Mouse (Mus musculus) neural tube, embryonic 11.5 days (tissue): ENCODE data around the gene Col23a1. TPM values are rescaled to one million over a fixed set of nuclear protein-coding genes. Genes with fewer than 3 reads are reported as not detected.

Source experiments
- ATAC-seq: fragments of 200-750 bp; cut with Nextera tagmentation; 2 replicates; pipeline ENCODE4 v1.8.0; 2017; ENCODE audit warnings: moderate number of reproducible peaks, mild to moderate bottlenecking, moderate TSS enrichment, moderate library complexity; ENCODE audit not compliant: insufficient read depth, low FRiP score, low TSS enrichment
- DNase-seq: peaks from one replicate; pipeline ENCODE4 v3.0.0-alpha.2; 2015; ENCODE audit warnings: low spot score
- H3K27ac ChIP-seq: fragments of 300-500 bp; sonication (generic); 2 replicates; pipeline ENCODE4 v1.5.1; 2014; ENCODE audit warnings: low read depth, mild to moderate bottlenecking, low read length
- H3K27me3 ChIP-seq: fragments of 300-500 bp; sonication (generic); 2 replicates; pipeline ENCODE4 v1.6.1; 2014; ENCODE audit warnings: mild to moderate bottlenecking, low read length, mixed read lengths; ENCODE audit not compliant: control insufficient read depth, insufficient read depth
- H3K36me3 ChIP-seq: fragments of 300-500 bp; sonication (generic); 2 replicates; pipeline ENCODE4 v1.6.1; 2014; ENCODE audit warnings: mild to moderate bottlenecking, low read length, moderate library complexity, mixed read lengths; ENCODE audit not compliant: control insufficient read depth, insufficient read depth
- H3K4me1 ChIP-seq: fragments of 300-500 bp; sonication (generic); 2 replicates; pipeline ENCODE4 v1.6.1; 2014; ENCODE audit warnings: low read length, mixed read lengths; ENCODE audit not compliant: control insufficient read depth, insufficient read depth
- H3K4me2 ChIP-seq: fragments of 300-500 bp; sonication (generic); 2 replicates; pipeline ENCODE4 v1.6.1; 2014; ENCODE audit warnings: low read depth, mild to moderate bottlenecking, moderate library complexity
- H3K4me3 ChIP-seq: fragments of 300-500 bp; sonication (generic); 2 replicates; pipeline ENCODE4 v1.5.1; 2014; ENCODE audit warnings: low read depth, low read length
- H3K9ac ChIP-seq: fragments of 300-500 bp; sonication (generic); 2 replicates; pipeline ENCODE4 v1.6.1; 2014; ENCODE audit warnings: mild to moderate bottlenecking, low read length
- H3K9me3 ChIP-seq: fragments of 300-500 bp; sonication (generic); 2 replicates; pipeline ENCODE4 v1.6.1; 2016; ENCODE audit warnings: low read length; ENCODE audit not compliant: control insufficient read depth
- WGBS: fragments of 180-500 bp; shearing (Covaris S2); extraction: QIAGEN DNeasy Blood & Tissue Kit; methylation state at CpG from one replicate; pipeline ENCODE4 v1.1.7; 2014; 5-methylcytosine and 5-hydroxymethylcytosine counted together
- polyA plus RNA-seq: library from polyadenylated mRNA; unstranded; fragments of >200 nt; fragmentation: Nextera tagmentation; extraction: Ambion mirVana; gene quantifications from 2 replicates; pipeline ENCODE4 v1.2.1, GENCODE M21; 2014

Gene Col23a1
- polyA plus RNA-seq, 1 experiment from 2014 or later: 10.9 TPM

DNA sequence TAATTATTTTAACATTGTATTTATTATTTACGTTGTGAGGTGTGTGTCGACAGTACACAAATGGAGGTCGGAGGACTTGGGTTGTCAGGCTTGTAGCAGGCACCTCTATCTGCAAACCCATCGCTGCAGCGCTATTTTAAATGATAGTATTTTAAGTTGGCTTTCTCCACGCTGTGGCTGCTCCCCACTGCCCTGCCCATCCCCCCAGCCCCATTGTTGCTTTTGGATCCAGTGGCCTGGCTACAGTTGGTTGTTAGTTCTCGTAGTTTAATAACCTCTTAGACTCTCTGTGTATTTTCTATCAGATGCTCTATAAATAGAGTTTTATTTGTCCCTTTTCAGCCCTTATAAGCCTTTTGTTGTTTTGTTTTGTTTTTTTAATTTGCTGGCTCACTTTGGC, 48.7 kb downstream of the Col23a1 start:
- H3K4me1 ChIP-seq: no peaks in the 10 kb centered on the region
- no peaks in the 10 kb centered on the region for H3K36me3 ChIP-seq
- H3K27me3 ChIP-seq: no peaks in the 10 kb centered on the region
- H3K9me3 ChIP-seq: no peaks in the 10 kb centered on the region
- 80% methylated on average over 7 of the region's 7 CpGs for WGBS
- H3K27ac ChIP-seq: no peak overlapping the region
- no peak overlapping the region for H3K4me3 ChIP-seq
- no peak overlapping the region for H3K4me2 ChIP-seq
- no peak overlapping the region for H3K9ac ChIP-seq
- DNase-seq (no peak), ATAC-seq (no peak)

DNA sequence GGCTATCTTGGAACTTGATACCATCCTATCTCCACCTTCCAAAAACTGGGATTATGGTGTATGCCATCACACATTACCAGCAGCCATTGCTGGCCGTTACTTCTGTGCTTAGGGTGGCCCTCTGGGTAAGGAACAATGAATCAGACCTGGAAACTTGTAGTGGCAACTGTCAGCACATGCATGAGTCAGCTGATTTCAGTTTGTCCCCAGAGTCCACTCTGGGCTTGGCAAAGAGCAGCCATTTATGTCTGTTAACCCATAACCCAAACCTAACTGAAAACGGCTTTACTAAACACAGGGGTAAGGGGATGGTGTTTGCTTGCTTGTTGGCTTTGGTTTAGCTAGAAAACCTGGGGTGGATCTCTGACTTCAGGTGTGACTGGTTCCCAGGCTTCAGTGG, 51.4 kb downstream of the Col23a1 start:
- Histone ChIP-seq H3K4me1 (no peaks in the 10 kb centered on the region), H3K9ac (no peak overlapping the region), H3K4me3 (no peak overlapping the region), H3K27ac (no peak overlapping the region), H3K27me3 (no peaks in the 10 kb centered on the region), H3K4me2 (no peak overlapping the region), H3K9me3 (no peaks in the 10 kb centered on the region), H3K36me3 (no peaks in the 10 kb centered on the region)
- no peak for DNase-seq
- no peak for ATAC-seq
- WGBS: 66% methylated on average over 2 of the region's 2 CpGs

DNA sequence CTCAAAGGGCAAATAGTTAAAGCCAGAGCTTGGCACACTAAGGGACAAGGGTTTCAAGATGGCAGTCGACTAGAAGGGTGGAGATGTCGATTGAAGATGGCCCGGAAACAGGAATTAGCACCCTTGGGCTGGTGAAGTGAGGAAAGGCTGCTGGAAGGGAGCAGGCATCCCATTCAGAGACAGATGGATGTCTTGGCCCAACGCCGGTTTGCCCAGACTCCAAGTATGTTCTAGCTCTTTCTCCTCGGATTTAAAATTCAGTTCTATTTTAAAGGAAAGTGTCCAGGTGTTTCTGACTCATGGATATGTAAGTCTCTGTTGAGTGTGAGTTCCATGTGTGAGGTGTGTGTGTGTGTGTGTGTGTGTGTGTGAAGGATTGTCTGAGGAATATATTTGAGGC, 53.1 kb downstream of the Col23a1 start:
- no peak for DNase-seq
- no peak overlapping the region for H3K4me2 ChIP-seq
- H3K36me3 ChIP-seq: no peaks in the 10 kb centered on the region
- H3K27me3 ChIP-seq: no peaks in the 10 kb centered on the region
- H3K4me3 ChIP-seq: no peak overlapping the region
- H3K4me1 ChIP-seq: no peaks in the 10 kb centered on the region
- H3K9me3 ChIP-seq: no peaks in the 10 kb centered on the region
- no peak overlapping the region for H3K27ac ChIP-seq
- no peak for ATAC-seq
- 93% methylated on average over 6 of the region's 6 CpGs for WGBS
- no peak overlapping the region for H3K9ac ChIP-seq

DNA sequence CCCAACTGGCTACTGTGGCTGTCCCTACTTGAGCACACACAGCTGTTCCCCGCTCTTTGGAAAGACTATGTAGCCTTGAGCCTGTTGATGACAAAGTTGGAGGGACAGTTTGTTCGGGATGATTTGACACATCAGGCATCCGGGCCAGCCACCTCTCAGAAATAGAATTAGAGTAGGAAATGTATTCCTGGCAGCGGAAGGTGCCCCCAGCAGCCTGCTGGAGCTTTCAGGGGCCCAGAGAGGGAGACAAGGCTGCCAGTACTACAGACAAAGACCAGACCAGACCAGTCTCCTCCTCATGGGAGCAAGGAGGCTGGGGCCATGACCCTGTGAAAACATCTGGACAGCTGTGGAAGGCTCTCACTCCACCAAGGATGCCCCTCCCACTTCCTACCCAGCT, 53.6 kb downstream of the Col23a1 start:
- DNase-seq: no peak
- no peak for ATAC-seq
- Histone ChIP-seq H3K4me3 (no peak overlapping the region), H3K27ac (no peak overlapping the region), H3K27me3 (no peaks in the 10 kb centered on the region), H3K9ac (no peak overlapping the region), H3K4me2 (no peak overlapping the region), H3K9me3 (no peaks in the 10 kb centered on the region), H3K4me1 (no peaks in the 10 kb centered on the region), H3K36me3 (no peaks in the 10 kb centered on the region)
- 80% methylated on average over 4 of the region's 4 CpGs for WGBS

DNA sequence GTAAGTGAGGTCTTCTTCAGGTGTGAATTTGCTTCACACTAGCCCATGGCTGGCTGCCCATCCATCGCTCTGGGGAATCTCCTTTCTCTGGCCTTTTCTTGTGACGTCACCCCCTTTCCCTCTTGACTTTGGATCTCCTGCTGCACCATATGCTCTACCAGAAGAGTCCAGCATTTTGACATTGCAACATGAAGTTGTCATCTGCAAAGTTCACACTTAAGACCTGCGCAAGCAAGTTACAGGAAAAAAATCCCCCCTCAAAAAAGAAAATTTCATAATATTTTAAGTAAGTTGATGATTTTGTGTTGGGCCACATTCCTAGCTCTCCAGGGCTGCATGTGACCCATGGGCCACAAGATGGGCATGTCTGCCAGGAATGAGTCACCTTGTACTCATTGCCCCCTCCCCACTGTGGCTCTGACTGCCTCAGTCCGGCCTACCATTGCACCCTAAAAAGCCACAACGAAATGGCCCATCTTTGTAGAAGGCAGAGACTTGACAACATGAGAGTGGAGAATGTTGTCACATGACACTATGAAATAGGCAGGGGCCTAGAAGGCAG, 54.1 kb downstream of the Col23a1 start:
- Histone ChIP-seq H3K9me3 (no peaks in the 10 kb centered on the region), H3K9ac (no peak overlapping the region), H3K36me3 (no peaks in the 10 kb centered on the region), H3K4me2 (no peak overlapping the region), H3K27me3 (no peaks in the 10 kb centered on the region), H3K4me1 (no peaks in the 10 kb centered on the region), H3K4me3 (no peak overlapping the region), H3K27ac (no peak overlapping the region)
- DNase-seq: no peak
- WGBS: 83% methylated on average over 5 of the region's 5 CpGs
- no peak for ATAC-seq

DNA sequence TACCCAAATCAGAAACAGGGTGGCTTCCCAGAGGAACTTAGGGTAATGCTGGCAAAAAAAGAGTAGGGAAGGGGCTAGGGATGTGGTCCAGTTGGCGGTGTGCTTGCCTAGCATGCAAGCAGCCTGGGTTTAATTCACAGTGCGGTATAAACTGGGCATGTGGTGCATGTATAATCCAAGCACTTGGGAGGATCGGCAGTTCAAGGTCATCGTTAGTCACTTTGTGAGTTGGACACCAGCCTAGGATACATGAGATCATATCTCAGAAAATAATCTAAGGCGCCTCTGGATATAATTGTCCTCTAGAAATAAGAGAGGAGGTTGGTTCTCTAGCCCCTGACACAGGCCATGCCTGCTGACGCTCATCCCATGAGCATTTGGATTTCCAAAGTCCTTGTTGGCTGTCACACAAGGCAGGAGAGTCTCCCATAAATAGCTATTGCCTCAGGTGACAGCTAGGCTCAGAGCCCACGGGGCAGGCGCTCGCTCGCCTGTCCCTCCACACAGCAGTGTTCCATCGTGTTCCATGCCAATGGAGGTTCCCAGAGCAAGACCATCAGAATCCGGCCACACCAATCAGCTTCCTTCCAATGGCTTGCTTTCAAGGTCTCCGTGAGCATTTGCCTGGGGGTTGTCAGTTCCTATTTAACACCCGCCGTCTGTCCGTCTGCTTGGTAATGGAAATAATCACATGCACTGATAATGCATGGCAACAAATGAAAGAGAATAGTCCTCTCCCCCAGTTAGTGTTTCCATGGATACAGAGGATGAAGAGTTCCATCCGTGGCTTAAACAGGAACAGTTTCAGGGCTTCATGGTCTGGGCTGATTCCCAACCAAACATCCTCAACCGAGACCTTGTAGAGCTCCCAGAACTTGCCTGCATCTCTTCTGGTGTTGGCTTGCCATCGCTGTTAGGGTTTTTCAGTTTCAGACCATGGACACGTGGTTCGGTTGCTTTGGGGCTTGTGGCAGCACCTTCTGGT, 56.1 kb downstream of the Col23a1 start:
- DNase-seq: no peak
- 88% methylated on average over 21 of the region's 21 CpGs for WGBS
- ATAC-seq: no peak
- H3K9ac ChIP-seq: no peak overlapping the region
- H3K36me3 ChIP-seq: no peaks in the 10 kb centered on the region
- H3K27ac ChIP-seq: no peak overlapping the region
- H3K4me1 ChIP-seq: no peaks in the 10 kb centered on the region
- no peak overlapping the region for H3K4me3 ChIP-seq
- no peaks in the 10 kb centered on the region for H3K9me3 ChIP-seq
- H3K4me2 ChIP-seq: no peak overlapping the region
- H3K27me3 ChIP-seq: no peaks in the 10 kb centered on the region

DNA sequence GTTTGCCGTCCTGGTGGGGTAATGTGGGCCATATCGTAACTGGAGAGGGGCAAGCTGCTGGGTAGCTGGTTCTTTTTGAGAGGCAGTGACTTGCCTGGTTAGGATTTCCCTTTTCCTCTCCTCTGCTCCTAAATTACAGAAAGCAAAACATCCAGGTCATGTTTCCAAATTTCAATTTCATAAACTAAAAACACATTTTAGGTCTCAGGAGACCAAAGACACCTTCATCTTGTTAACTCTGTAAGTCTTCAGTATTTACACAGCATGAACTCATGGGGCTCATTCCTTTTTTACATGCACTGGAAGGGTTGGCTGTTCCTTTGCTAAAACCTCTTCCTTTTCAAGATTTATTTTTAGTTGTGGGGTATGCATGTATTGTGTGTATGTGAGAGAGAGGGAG, 58.0 kb downstream of the Col23a1 start:
- Histone ChIP-seq H3K27me3 (no peaks in the 10 kb centered on the region), H3K4me2 (no peak overlapping the region), H3K9ac (no peak overlapping the region), H3K9me3 (no peaks in the 10 kb centered on the region), H3K4me3 (no peak overlapping the region), H3K36me3 (no peaks in the 10 kb centered on the region), H3K27ac (no peak overlapping the region), H3K4me1 (no peaks in the 10 kb centered on the region)
- 76% methylated on average over 2 of the region's 2 CpGs for WGBS
- ATAC-seq (no peak), DNase-seq (no peak)

DNA sequence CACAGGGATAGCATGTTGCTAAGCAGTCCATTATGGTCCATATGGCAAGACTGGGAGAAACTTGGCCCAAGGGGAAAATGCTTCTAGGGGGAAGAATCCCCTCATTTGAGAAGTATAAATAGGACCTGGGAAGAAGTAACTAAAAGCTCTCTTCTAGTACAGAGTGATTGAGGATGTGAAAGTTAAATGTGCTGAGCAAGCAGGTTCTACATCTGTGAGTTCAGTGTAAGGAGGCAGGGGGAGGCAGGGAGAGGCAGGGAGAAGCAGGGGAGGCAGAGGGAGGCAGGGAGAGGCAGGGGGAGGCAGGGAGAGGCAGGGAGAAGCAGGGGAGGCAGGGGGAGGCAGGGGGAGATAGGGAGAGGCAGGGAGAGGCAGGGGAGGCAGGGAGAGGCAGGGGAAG, 59.9 kb downstream of the Col23a1 start:
- Histone ChIP-seq H3K27ac (no peak overlapping the region), H3K4me1 (no peaks in the 10 kb centered on the region), H3K4me2 (no peak overlapping the region), H3K9ac (no peak overlapping the region), H3K27me3 (no peaks in the 10 kb centered on the region), H3K36me3 (no peaks in the 10 kb centered on the region), H3K4me3 (no peak overlapping the region), H3K9me3 (no peaks in the 10 kb centered on the region)
- ATAC-seq: no peak
- no peak for DNase-seq

DNA sequence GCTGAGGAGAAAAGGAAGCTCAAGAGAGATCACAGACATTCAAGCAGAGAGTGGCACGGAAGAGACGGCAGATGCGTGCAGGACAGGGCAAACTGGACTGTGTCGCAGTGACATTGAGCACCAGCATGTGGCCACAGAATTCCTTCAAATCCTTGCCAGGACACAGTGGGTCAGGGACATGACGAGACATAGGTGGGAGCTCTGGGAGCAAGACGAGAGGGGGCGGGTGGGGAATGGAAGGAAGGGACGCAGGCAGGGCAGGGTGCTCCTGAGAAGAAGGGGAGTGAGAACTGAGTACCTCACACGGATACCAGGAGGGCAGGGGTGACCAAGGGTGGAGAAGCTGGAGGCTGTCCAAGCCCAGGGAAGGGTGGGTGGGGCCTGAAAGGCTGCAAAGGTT, 61.4 kb downstream of the Col23a1 start:
- Histone ChIP-seq H3K27me3 (no peaks in the 10 kb centered on the region), H3K4me2 (no peak overlapping the region), H3K4me3 (no peak overlapping the region), H3K9me3 (no peaks in the 10 kb centered on the region), H3K36me3 (no peaks in the 10 kb centered on the region), H3K9ac (no peak overlapping the region), H3K27ac (no peak overlapping the region), H3K4me1 (no peaks in the 10 kb centered on the region)
- DNase-seq (no peak), ATAC-seq (no peak)
- WGBS: 83% methylated on average over 9 of the region's 9 CpGs
